Mouse (Mus musculus): ENCODE data around the gene Smdt1. TPM values are rescaled to one million over a fixed set of nuclear protein-coding genes. Genes with fewer than 3 reads are reported as not detected.
A peak's percentile ranks its signal among the peaks of the same experiment; 100 is the strongest.

Gene Smdt1
- 121 and 216 TPM in 2 replicates for polyA plus RNA-seq (2011; ENCODE audit: insufficient read depth, insufficient read length, low replicate concordance, missing spikeins)

GRCm38 (mm10) chr15:82338593-82339112, at the start of gene Smdt1, which contains the start of the genes Naga and Pheta2:
TSS of gene Smdt1 (plus strand) at chr15:82338959.
TSS of gene Naga (minus strand) at chr15:82338925.
TSS of gene Pheta2 (plus strand) at chr15:82338942.
- peak within 1 kb of the TSS; percentile 71 for H3K4me3 ChIP-seq (replicated peaks; ENCODE audit: control insufficient read depth, low read depth, low read length)
- peak within 1 kb of the TSS; percentile 73 for H3K27ac ChIP-seq (ENCODE audit: control insufficient read depth, insufficient read depth, low read depth, low read length, poor library complexity)
- peaks cover 5% of the 10 kb centered on the region; the same call in 1 of the 2 replicates for H3K4me1 ChIP-seq (ENCODE audit: control insufficient read depth, insufficient read depth, low read length)
- under 1% methylated on average over 41 of the region's 41 CpGs for WGBS
- TF ChIP-seq CTCF (IDR thresholded peaks at IDR 0.05; ENCODE audit: control insufficient read depth, insufficient read depth, low read length) (no peak), POLR2A (IDR thresholded peaks at IDR 0.05; ENCODE audit: borderline replicate concordance, control insufficient read depth, low read depth, low read length) (peak; percentile 55; the same call in 1 of the 2 replicates)

- TF ChIP-seq CTCF (IDR thresholded peaks at IDR 0.05; ENCODE audit: control insufficient read depth, insufficient read depth, low read length): no peak
- no peak for TF ChIP-seq POLR2A (IDR thresholded peaks at IDR 0.05; ENCODE audit: borderline replicate concordance, control insufficient read depth, low read depth, low read length)
- Histone ChIP-seq H3K27ac (ENCODE audit: control insufficient read depth, insufficient read depth, low read depth, low read length, poor library complexity) (no peak overlapping the region), H3K4me3 (replicated peaks; ENCODE audit: control insufficient read depth, low read depth, low read length) (no peak overlapping the region), H3K4me1 (ENCODE audit: control insufficient read depth, insufficient read depth, low read length) (no peaks in the 10 kb centered on the region)
- WGBS: 48% methylated on average over 7 of the region's 7 CpGs
Measured at GRCm38 (mm10) chr15:82290252-82290651, 48.5 kb upstream of the Smdt1 start.

GRCm38 (mm10) chr15:82292851-82293250, 45.9 kb upstream of the Smdt1 start:
- Histone ChIP-seq H3K27ac (ENCODE audit: control insufficient read depth, insufficient read depth, low read depth, low read length, poor library complexity) (no peak overlapping the region), H3K4me1 (ENCODE audit: control insufficient read depth, insufficient read depth, low read length) (no peaks in the 10 kb centered on the region), H3K4me3 (replicated peaks; ENCODE audit: control insufficient read depth, low read depth, low read length) (no peak overlapping the region)
- 37% methylated on average over 5 of the region's 5 CpGs for WGBS
- TF ChIP-seq CTCF (IDR thresholded peaks at IDR 0.05; ENCODE audit: control insufficient read depth, insufficient read depth, low read length): no peak
- no peak for TF ChIP-seq POLR2A (IDR thresholded peaks at IDR 0.05; ENCODE audit: borderline replicate concordance, control insufficient read depth, low read depth, low read length)

- no peaks in the 10 kb centered on the region for H3K4me1 ChIP-seq (ENCODE audit: control insufficient read depth, insufficient read depth, low read length)
- no peak for TF ChIP-seq CTCF (IDR thresholded peaks at IDR 0.05; ENCODE audit: control insufficient read depth, insufficient read depth, low read length)
- no peak for TF ChIP-seq POLR2A (IDR thresholded peaks at IDR 0.05; ENCODE audit: borderline replicate concordance, control insufficient read depth, low read depth, low read length)
- H3K4me3 ChIP-seq (replicated peaks; ENCODE audit: control insufficient read depth, low read depth, low read length): no peak overlapping the region
- 26% methylated on average over 7 of the region's 7 CpGs for WGBS
- H3K27ac ChIP-seq (ENCODE audit: control insufficient read depth, insufficient read depth, low read depth, low read length, poor library complexity): no peak overlapping the region
Measured at GRCm38 (mm10) chr15:82293271-82293711, 45.5 kb upstream of the Smdt1 start.

- no peaks in the 10 kb centered on the region for H3K4me1 ChIP-seq (ENCODE audit: control insufficient read depth, insufficient read depth, low read length)
- 44% methylated on average over 8 of the region's 8 CpGs for WGBS
- TF ChIP-seq POLR2A (IDR thresholded peaks at IDR 0.05; ENCODE audit: borderline replicate concordance, control insufficient read depth, low read depth, low read length) (no peak), CTCF (IDR thresholded peaks at IDR 0.05; ENCODE audit: control insufficient read depth, insufficient read depth, low read length) (peak; percentile 8; the same call in 1 of the 2 replicates)
- H3K27ac ChIP-seq (ENCODE audit: control insufficient read depth, insufficient read depth, low read depth, low read length, poor library complexity): no peak overlapping the region
- no peak overlapping the region for H3K4me3 ChIP-seq (replicated peaks; ENCODE audit: control insufficient read depth, low read depth, low read length)
Measured at GRCm38 (mm10) chr15:82294059-82294458, 44.7 kb upstream of the Smdt1 start.

GRCm38 (mm10) chr15:82298764-82299561, 39.8 kb upstream of the Smdt1 start, which contains the start of gene Wbp2nl:
TSS of gene Wbp2nl (plus strand) at chr15:82298954.
- no peak for TF ChIP-seq CTCF (IDR thresholded peaks at IDR 0.05; ENCODE audit: control insufficient read depth, insufficient read depth, low read length)
- no peak for TF ChIP-seq POLR2A (IDR thresholded peaks at IDR 0.05; ENCODE audit: borderline replicate concordance, control insufficient read depth, low read depth, low read length)
- 69% methylated on average over 39 of the region's 39 CpGs for WGBS
- H3K4me3 ChIP-seq (replicated peaks; ENCODE audit: control insufficient read depth, low read depth, low read length): no peak within 1 kb of the TSS
- H3K4me1 ChIP-seq (ENCODE audit: control insufficient read depth, insufficient read depth, low read length): no peaks in the 10 kb centered on the region
- no peak within 1 kb of the TSS for H3K27ac ChIP-seq (ENCODE audit: control insufficient read depth, insufficient read depth, low read depth, low read length, poor library complexity)

- WGBS: 89% methylated on average over 3 of the region's 3 CpGs
- TF ChIP-seq POLR2A (IDR thresholded peaks at IDR 0.05; ENCODE audit: borderline replicate concordance, control insufficient read depth, low read depth, low read length) (no peak), CTCF (IDR thresholded peaks at IDR 0.05; ENCODE audit: control insufficient read depth, insufficient read depth, low read length) (no peak)
- Histone ChIP-seq H3K4me1 (ENCODE audit: control insufficient read depth, insufficient read depth, low read length) (no peaks in the 10 kb centered on the region; the same call in 1 of the 2 replicates), H3K27ac (ENCODE audit: control insufficient read depth, insufficient read depth, low read depth, low read length, poor library complexity) (no peak overlapping the region), H3K4me3 (replicated peaks; ENCODE audit: control insufficient read depth, low read depth, low read length) (no peak overlapping the region)
Measured at GRCm38 (mm10) chr15:82307107-82307506, 31.7 kb upstream of the Smdt1 start.

GRCm38 (mm10) chr15:82308416-82308815, 30.3 kb upstream of the Smdt1 start:
- TF ChIP-seq POLR2A (IDR thresholded peaks at IDR 0.05; ENCODE audit: borderline replicate concordance, control insufficient read depth, low read depth, low read length) (no peak), CTCF (IDR thresholded peaks at IDR 0.05; ENCODE audit: control insufficient read depth, insufficient read depth, low read length) (no peak)
- H3K4me1 ChIP-seq (ENCODE audit: control insufficient read depth, insufficient read depth, low read length): no peaks in the 10 kb centered on the region; the same call in 1 of the 2 replicates
- H3K4me3 ChIP-seq (replicated peaks; ENCODE audit: control insufficient read depth, low read depth, low read length): no peak overlapping the region
- H3K27ac ChIP-seq (ENCODE audit: control insufficient read depth, insufficient read depth, low read depth, low read length, poor library complexity): no peak overlapping the region
- 88% methylated on average over 3 of the region's 3 CpGs for WGBS
